Mouse (Mus musculus) left cerebral cortex, adult 8-10 months (tissue): ENCODE results near the gene Rcor2. TPM values are rescaled to one million over a fixed set of nuclear protein-coding genes. Genes with fewer than 3 reads are reported as not detected.

Source experiments
- DNase-seq, 2 experiments: peaks; one replicate each; pipeline ENCODE4 v3.0.0; 2022; ENCODE audit warnings: low spot score in 2 of 2
- total RNA-seq, 4 experiments: library from RNA; stranded (reverse); gene quantifications; 2 replicates each; pipeline ENCODE4 v1.2.4; 2022

Rcor2 gene
- total RNA-seq, result 10 to 100 TPM; 15.5 to 17.6 (median 15.6) TPM

DNA sequence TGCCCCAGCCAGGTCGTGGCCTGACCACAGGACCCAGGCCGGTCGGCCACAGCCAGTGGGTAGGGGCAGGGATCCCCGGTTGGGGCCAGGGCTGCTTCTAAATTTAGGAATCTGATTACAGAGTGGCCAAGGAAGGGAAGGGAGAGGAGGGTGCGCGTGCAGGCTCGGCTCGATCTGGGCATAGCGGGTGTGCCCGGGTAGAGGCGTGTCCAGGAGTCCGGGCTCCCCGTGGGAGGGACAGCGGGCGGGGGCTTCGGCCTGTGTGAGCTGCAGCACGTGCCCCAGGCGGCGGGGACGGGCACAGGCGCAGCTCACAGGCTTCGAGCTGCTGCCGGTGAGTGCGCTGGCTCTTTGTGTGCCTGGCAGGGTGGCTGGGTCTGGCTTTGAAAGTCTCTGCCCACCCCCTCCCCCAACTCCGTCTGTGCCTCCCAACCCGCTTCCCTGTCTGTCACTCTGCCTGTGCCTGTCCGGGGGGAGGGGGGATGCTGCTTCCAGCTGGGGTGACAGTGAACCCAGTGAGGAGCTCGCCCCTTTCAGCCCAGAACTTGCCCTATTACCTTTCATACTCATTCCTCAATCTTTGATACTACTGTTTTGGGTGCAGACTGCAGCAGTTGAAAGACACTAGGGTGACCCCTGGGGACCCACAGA lies at the start of gene Rcor2:
TSS of gene Rcor2 (plus strand) at position 235 of the 651 bp plus-strand sequence.
- no peak for DNase-seq

DNA sequence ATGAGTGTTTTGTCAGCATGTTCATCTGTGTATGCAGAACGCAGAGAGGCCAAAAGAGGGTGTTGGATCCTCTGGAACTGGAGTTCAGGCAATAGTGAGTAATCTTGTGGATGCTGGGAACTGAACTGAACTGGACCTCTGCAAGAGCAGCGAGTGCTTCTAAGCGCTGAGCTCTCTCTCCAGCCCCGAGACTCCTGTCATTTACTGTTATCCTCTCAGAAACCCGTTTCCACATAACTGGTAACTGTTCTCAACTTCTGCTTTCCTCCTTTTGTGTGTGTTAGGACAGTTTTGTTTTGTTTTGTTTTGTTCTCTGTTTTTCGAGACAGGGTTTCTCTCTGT lies 49.2 kb upstream of the Rcor2 start:
- no peak for DNase-seq

GRCm38 (mm10) chr19:7218753-7219152 lies 48.4 kb upstream of the Rcor2 start:
- DNase-seq, result no peak

DNA sequence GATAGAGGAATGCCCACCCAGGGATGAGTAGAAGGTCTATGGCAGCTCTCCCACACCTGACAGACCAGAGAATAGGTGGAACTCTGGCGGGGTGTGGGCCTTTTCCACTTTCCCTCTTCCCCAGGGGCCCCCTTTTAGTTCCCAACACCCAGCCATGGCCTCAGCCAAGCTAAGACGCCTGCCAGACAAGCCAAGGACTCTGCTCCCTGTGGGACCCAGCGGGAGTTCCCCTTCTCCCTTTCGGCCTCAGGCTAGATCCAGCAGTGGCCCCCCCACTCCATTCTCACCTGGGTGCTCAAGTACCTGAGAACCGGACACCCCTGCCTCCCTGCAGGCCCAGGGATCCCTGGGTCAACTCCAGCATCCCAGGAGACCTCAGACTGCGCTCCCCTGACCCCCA lies 44.9 kb upstream of the Rcor2 start:
- DNase-seq, result no peak

DNA sequence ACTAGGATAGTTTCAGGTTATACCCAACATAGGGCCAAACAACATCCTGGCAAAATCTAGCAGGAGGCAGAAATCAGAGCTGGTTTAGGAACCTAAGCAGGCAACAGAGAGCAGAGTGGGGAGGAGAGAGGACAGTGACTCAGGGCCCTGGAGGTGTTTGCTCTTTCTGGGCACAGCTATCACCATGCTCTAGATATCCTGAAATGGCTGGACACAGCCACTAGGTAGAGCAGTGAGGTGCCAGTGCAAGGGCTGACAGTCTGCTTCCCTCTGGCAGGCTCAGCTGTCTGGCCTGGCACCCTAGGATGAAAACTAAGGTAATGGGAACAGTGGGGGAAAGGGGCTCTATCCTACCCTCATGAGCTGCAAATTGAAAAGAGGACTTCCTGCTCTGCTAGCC lies 43.6 kb upstream of the Rcor2 start:
- DNase-seq, result no peak

DNA sequence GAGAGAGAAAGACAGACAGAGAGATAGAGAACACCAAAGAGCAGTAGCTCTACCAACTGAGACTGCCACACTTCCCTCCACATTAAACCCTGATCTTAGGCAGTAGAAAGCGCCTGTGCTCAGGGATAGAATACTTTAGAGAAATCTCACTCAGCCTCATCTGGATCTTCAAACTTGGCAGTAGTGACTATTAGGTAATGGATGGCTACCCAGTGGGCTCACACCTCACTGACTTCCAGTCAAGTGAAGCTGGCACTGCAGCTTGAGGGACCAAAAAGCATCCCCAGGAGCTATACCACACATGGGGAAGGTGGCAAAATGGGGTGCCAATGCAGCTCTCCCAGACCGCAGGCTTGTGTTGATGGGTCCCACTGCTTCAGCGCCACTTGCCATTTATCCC lies 42.9 kb upstream of the Rcor2 start:
- no peak for DNase-seq

GRCm38 (mm10) chr19:7225096-7225690 lies 41.9 kb upstream of the Rcor2 start:
- no peak for DNase-seq

DNA sequence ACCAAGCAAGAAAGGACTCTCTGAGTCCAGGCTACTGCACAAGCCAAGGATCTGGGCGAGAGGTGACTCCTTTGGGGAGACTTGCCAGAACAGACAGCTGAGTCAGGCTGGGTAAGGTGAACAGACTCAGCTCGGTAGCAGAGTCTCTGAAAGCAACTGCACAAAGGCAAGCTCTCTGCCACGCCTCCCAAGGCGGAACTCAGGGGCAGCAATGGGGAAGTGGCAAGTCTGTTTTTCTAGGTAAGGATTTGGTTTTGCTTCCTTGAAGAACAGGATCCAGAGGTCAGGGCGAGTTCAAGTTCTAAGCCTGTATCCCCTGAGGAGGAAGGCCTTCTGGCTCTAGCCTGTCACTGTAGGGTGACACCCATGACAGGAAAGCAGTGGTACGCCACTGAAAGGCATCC lies 40.6 kb upstream of the Rcor2 start:
- no peak for DNase-seq

DNA sequence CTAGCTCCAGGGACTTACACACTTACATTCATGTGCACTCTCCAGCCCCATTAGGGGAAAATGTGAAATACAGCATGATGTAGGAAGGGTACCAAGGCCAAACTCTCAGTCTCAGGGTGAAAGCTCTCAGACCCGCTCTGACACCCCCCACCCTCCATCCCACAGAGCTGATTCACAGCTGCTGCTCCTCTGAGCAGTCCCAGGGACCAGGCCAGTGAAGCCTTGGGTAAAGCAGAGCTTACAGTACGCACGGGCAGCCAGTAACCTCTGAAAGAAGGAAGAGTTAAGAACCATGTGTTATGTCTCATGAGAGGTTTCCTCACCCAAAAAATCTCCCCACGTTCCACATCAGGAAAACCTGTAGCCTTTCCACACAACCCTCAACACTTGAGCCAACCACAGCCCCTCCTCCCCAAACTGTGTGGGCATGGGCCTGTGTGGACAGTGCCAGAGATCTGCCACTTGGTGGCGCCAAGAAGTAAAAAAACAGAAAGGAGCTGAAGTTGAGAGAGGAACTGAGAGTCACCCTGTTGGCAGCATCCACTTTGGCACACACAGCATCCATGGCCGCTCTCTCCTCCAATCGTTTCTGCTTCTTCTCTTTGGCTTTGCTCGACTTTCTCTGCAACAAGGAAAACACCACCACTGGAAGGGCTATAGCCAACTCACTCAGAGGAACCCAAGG lies 32.4 kb upstream of the Rcor2 start:
- DNase-seq, result peak; percentile 62 to 67

DNA sequence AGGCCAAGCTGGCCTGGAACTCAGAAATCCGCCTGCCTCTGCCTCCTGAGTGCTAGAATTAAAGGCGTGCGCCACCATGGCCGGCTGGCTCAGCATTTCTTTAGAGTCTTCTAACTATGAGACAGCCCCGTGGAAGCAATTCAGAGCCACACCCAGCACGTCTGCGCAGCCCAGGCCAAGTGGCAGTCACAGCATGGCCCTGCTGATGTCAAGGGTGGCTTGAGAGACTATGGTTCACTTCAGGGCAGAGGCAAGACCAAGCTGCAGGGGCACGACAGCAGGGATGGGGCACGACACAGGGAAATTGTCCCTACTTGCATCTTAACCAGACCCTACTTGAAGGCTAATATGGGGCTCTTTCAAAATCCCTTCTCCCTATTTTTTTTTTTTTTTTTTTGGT lies 31.7 kb upstream of the Rcor2 start:
- no peak for DNase-seq

DNA sequence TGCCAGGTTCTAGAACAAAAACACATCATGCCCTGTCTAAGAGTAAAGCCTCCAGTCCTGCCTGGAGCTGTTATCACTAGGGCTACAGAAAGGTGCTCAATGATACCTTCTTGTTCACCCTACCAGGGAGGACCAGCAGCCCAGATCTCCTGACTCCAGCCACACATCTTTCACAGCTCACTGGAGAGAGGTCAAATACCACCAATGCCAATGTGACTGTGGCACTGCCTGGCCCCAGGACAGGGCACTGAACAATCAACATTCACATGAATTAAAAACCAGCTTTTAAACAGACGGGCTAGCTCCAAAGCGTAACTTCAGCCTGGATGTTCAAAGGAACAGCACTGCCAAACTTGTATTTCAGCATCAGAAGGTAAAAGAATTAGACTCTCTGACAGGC lies 31.1 kb upstream of the Rcor2 start:
- DNase-seq, result no peak

- DNase-seq, result no peak
Observed at GRCm38 (mm10) chr19:7236742-7237141, 30.4 kb upstream of the Rcor2 start.

- DNase-seq, result no peak
Observed at GRCm38 (mm10) chr19:7239574-7239973, 27.6 kb upstream of the Rcor2 start.

DNA sequence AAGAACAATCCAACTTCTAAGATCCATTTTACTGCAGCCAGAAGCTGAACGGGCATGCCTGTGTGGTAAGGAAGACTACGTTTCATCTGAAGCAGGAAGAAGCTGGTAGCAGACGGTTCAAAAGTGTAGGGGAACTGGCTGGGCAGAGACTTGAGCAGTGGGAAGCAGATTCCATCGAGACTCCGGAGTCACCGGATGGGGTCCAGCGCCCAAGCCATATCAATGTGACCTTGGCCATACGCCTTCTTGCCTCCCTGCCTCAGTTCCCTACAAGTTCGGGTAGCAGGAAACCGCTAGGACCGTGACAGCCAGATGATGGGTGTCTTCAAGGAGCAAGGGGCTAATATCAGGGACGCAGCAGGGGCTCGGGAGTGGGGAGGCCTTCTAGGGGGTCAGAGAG lies 26.8 kb upstream of the Rcor2 start:
- no peak for DNase-seq

- DNase-seq, result peak; percentile 84 to 94
Observed at GRCm38 (mm10) chr19:7240782-7241690, 26.1 kb upstream of the Rcor2 start, which contains the start of gene Naa40. Gene Naa40 (minus strand): TSS chr19:7241183.

- no peak for DNase-seq
Observed at GRCm38 (mm10) chr19:7246021-7246420, 21.1 kb upstream of the Rcor2 start.

DNA sequence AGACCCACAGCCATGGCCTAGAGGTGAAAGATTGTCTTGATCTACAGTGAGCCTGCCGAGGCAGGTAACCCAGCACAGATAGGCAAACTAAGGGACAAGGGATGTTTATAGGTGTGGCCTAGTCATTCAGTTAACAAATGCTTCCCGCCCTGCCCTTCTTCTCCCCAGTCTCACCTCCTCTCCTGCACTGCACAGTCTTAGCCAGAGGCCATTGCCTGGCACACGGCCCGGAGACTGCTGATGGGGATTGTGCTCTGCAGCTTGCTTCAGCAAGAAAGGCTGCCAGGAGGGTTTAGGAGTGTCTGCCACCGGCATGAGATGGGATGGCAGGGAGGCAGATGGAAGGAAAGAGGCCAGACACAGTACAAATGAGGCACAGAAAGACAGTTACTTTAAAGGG lies 9.2 kb upstream of the Rcor2 start:
- no peak for DNase-seq

GRCm38 (mm10) chr19:7261476-7261875 lies 5.6 kb upstream of the Rcor2 start:
- no peak for DNase-seq

GRCm38 (mm10) chr19:7261964-7262363 lies 5.2 kb upstream of the Rcor2 start:
- DNase-seq, result no peak

- DNase-seq, result no peak
Observed at GRCm38 (mm10) chr19:7262592-7262991, 4.5 kb upstream of the Rcor2 start.

- DNase-seq, result no peak
Observed at GRCm38 (mm10) chr19:7264088-7264765, 2.9 kb upstream of the Rcor2 start.
